Mouse (Mus musculus): Measurements from ENCODE around the gene Lyzl4. TPM values are rescaled to one million over a fixed set of nuclear protein-coding genes. Genes with fewer than 3 reads are reported as not detected.

The Lyzl4 gene
- polyA plus RNA-seq (2016; fragmentation: Nextera tagmentation; extraction: Ambion mirVana): not detected in 2 replicates

DNA sequence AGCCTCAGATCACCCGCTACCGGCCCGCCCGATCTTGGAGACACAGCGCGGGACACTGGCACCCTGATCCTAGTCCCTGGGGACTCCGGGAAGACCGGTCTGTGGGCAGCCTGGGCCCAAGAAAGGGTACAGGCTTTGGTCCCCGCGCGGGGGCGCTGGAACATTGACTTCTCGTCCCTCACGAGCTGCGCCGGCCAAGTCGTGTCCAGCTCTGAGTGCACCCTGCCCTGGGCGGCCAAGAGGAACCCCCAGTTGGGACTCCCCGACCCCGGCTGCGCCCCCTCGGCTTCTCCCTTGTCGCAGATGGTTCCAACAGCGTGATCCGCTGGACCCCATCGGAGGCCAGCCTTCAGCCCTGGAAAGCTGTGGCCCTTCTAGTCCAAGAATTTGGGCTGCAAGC is at the start of gene Lyzl4:
Lyzl4 (minus strand) TSS at position 96 of the 400 bp plus-strand sequence.
- peaks cover 21% of the 10 kb centered on the region for H3K4me1 ChIP-seq
- H3K9ac ChIP-seq: peak within 1 kb of the TSS; percentile 48
- H3K27ac ChIP-seq: no peak within 1 kb of the TSS
- peak; percentile 76; the same call in 1 of the 2 replicates for ATAC-seq (ENCODE audit: low FRiP score, low read depth)
- peaks cover 59% of the 10 kb centered on the region for H3K27me3 ChIP-seq (replicated peaks)
- no peaks in the 10 kb centered on the region for H3K36me3 ChIP-seq
- H3K4me2 ChIP-seq (replicated peaks): peak within 1 kb of the TSS; percentile 88
- H3K4me3 ChIP-seq: peak within 1 kb of the TSS; percentile 45
- no peaks in the 10 kb centered on the region for H3K9me3 ChIP-seq
- WGBS: under 1% methylated on average over 26 of the region's 26 CpGs

DNA sequence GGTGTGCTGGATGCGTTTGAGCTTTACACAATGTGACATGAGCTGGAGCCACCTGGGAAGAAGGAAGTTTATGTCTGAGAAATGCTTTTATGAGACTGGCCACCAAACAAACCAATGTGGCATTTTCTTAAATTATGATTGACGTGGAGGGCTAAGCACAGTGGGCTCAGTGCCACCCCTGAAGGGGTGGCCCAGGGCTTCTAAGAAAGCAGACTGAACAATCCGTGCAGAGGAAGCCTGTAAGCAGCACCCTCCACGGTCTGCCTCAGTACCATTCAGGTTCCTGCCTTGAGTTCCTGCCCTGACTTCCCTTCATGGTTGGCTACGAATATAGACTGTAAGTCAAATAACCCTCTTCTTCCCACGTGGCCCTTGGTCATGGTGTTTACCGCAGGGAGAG is 48.8 kb upstream of the Lyzl4 start:
- no peak for ATAC-seq (ENCODE audit: low FRiP score, low read depth)
- Histone ChIP-seq H3K4me3 (no peak overlapping the region), H3K4me1 (peaks cover 14% of the 10 kb centered on the region), H3K4me2 (replicated peaks) (peak overlapping the region; percentile 17; the same call in 1 of the 2 replicates), H3K9me3 (no peaks in the 10 kb centered on the region), H3K27ac (no peak overlapping the region), H3K27me3 (replicated peaks) (no peaks in the 10 kb centered on the region), H3K36me3 (peaks cover 62% of the 10 kb centered on the region), H3K9ac (no peak overlapping the region)
- 87% methylated on average over 7 of the region's 7 CpGs for WGBS

DNA sequence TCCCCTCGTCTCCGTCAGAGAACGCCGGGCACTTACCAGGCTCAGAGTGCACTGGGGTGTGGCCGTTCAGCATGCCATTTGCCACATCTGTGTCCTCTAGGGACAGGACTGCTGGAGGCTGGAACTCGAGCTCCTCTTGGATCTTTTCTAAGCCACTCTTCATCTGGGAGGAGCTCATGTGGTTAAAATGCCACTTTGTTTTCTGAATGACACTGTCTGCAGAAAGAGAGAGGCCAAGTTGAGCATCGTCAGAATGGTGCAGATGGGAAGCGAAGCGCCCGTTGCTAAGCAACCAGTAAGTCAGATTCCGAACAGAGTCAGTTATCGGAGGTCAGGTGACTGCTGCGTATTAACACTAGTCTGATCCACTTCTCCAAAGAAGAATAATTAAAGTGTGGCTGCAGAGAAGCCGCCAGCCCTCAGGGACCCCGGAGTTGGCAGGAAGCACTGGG is 48.3 kb upstream of the Lyzl4 start:
- Histone ChIP-seq H3K4me3 (no peak overlapping the region), H3K4me2 (replicated peaks) (peak overlapping the region; percentile 17), H3K27ac (peak overlapping the region; percentile 47; the same call in 1 of the 2 replicates), H3K9ac (no peak overlapping the region), H3K27me3 (replicated peaks) (no peaks in the 10 kb centered on the region), H3K36me3 (peaks cover 62% of the 10 kb centered on the region), H3K4me1 (peaks cover 14% of the 10 kb centered on the region), H3K9me3 (no peaks in the 10 kb centered on the region)
- ATAC-seq (ENCODE audit: low FRiP score, low read depth): peak; percentile 80
- WGBS: 46% methylated on average over 15 of the region's 15 CpGs

DNA sequence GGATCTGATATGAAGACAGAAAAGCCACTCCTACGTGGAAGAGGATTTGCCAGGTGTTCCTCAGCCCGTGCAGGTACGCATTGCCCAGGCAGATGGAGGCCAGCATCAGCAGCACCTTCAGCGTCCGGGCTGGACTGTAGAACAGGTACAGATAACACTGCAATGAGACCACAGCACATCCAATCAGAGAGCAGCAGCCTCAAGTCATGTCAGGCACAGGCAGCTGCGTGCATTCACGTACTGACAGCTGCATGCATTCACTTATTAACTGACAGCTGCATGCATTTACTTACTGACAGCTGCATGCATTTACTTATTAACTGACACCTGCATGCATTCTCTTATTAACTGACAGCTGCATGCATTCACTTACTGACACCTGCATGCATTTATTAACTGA is 42.8 kb upstream of the Lyzl4 start:
- Histone ChIP-seq H3K27ac (no peak overlapping the region), H3K4me2 (replicated peaks) (no peak overlapping the region), H3K27me3 (replicated peaks) (no peaks in the 10 kb centered on the region), H3K36me3 (peaks cover 58% of the 10 kb centered on the region), H3K4me3 (no peak overlapping the region), H3K9me3 (no peaks in the 10 kb centered on the region), H3K9ac (no peak overlapping the region), H3K4me1 (0 out of 2 replicates have a peak, but pooled peaks cover under 1% of the 10 kb centered on the region)
- 87% methylated on average over 7 of the region's 7 CpGs for WGBS
- no peak for ATAC-seq (ENCODE audit: low FRiP score, low read depth)

DNA sequence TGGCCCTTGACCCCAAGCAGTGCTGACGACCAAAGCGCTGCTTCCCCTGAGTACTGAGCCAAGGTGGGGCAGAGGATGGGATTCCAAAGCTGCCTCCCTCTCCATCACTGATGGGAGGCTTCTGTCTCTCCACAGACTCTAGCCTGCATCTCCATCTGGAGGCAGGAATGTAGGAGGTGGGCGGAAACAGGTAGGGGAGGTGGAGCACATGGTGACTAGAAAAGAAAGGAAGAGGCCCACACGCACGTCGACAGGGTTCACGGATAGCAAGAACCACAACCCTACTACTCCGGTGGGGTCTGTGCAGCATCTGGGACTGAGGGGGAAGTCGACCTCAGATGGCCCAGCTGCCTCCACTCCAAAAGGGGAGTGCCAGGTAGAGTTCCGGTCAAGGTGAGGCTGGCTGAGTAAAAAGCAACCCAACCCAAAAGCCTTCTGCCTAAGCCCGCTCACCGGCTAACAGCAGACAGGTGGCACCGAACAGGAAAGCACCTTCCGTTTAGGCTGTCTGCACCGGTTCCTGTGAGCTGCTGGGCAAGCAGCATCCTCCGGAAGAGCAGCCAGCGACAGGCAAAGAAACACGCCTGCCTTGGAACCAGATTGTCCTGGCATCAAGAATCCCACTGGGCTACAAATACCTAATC is 40.3 kb upstream of the Lyzl4 start:
- no peak overlapping the region for H3K27ac ChIP-seq
- no peak for ATAC-seq (ENCODE audit: low FRiP score, low read depth)
- H3K27me3 ChIP-seq (replicated peaks): no peaks in the 10 kb centered on the region
- H3K4me1 ChIP-seq: no peaks in the 10 kb centered on the region
- H3K4me3 ChIP-seq: no peak overlapping the region
- H3K9ac ChIP-seq: no peak overlapping the region
- 79% methylated on average over 18 of the region's 18 CpGs for WGBS
- no peak overlapping the region for H3K4me2 ChIP-seq (replicated peaks)
- H3K36me3 ChIP-seq: peaks cover 44% of the 10 kb centered on the region
- no peaks in the 10 kb centered on the region for H3K9me3 ChIP-seq

DNA sequence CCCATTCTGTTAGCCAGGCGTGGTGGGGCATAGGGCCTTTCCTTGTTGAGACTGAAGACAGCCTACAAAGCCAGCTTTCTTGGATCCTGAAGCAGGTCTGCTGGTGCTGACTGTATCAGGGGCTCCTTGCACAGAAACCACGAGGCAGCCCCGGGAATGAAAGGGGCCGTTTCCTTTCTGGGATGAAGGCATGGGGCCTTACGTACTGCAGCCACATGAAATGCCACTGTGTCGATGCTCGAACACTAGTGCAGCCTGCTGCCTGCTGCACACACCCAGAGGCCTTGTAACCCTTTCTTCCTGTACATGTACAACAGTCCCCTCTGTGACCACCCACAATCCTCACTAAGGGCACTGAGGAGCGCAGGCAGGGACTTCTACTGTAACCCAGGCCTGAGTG is 39.3 kb upstream of the Lyzl4 start:
- ATAC-seq (ENCODE audit: low FRiP score, low read depth): no peak
- 78% methylated on average over 8 of the region's 8 CpGs for WGBS
- H3K4me1 ChIP-seq: no peaks in the 10 kb centered on the region

DNA sequence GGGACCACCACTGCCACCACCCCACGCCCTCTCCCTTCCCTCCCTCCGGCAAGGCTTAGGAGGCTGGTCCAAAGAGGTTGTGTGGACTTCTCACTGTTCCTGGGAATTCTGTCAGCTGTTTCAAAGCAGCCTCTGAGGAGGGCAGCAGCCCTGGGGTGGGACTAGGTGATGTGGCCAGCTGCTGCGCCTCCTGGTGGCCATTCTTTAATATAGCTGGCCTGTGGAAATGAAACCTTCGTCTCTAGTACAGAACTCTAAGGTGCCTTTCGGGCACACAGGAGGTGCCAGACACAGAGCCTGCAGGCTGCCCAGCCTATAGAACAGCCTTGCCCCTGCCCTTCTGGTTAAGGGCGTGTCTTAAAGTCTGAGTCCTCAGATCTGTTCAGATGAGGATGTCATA is 37.7 kb upstream of the Lyzl4 start:
- Histone ChIP-seq H3K27me3 (replicated peaks) (no peaks in the 10 kb centered on the region), H3K4me2 (replicated peaks) (no peak overlapping the region), H3K27ac (no peak overlapping the region), H3K4me3 (no peak overlapping the region), H3K4me1 (no peaks in the 10 kb centered on the region), H3K36me3 (peaks cover 23% of the 10 kb centered on the region), H3K9me3 (no peaks in the 10 kb centered on the region), H3K9ac (no peak overlapping the region)
- WGBS: 20% methylated on average over 6 of the region's 6 CpGs
- peak; percentile 58; the same call in 1 of the 2 replicates for ATAC-seq (ENCODE audit: low FRiP score, low read depth)

More for the DNA sequence above, 39.3 kb upstream of the Lyzl4 start:
- Histone ChIP-seq H3K27me3 (replicated peaks) (no peaks in the 10 kb centered on the region), H3K9ac (no peak overlapping the region), H3K4me2 (replicated peaks) (no peak overlapping the region), H3K27ac (no peak overlapping the region), H3K9me3 (no peaks in the 10 kb centered on the region), H3K36me3 (peaks cover 37% of the 10 kb centered on the region), H3K4me3 (no peak overlapping the region)

DNA sequence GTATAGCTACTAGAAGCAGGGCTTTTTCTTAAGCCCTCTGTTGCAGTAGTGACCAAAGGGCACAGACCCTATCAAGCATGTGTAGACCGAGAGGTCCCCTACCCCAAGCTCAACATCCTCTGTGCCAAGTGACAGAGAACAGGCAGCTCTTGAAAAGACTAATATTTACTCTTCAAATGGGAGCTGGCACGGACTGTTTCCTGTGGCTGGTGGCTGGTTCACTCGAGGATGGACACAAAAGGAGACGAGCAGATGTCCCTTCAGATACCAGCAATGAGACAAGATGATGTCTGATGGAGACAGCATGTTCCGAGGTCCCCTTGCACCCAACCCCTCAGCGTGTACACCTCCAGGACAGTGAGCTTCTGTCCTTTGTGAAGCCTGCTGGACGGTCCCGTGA is 35.6 kb upstream of the Lyzl4 start:
- no peaks in the 10 kb centered on the region for H3K27me3 ChIP-seq (replicated peaks)
- H3K9me3 ChIP-seq: no peaks in the 10 kb centered on the region
- no peak overlapping the region for H3K9ac ChIP-seq
- peaks cover 8% of the 10 kb centered on the region for H3K36me3 ChIP-seq
- H3K27ac ChIP-seq: no peak overlapping the region
- no peak overlapping the region for H3K4me2 ChIP-seq (replicated peaks)
- no peak overlapping the region for H3K4me3 ChIP-seq
- no peaks in the 10 kb centered on the region for H3K4me1 ChIP-seq
- no peak for ATAC-seq (ENCODE audit: low FRiP score, low read depth)
- WGBS: 80% methylated on average over 8 of the region's 8 CpGs

DNA sequence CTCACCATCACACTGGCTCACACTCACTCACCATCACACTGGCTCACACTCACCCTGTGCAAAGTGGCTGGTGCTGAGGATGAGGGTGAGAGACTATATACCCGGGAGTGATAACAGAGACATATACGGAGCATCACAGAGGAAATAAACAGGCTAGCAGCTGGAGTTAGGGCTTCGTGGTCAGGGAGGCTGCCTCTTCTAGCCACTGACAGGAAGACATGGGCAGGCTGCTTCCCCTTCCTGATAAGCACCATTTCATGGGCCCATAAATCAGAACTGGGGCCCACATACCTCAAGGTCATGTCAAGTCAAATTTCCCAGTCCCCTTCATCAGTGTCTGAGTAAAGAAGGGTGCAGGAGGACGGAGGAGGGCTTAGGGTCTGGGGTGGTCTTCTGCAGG is 35.2 kb upstream of the Lyzl4 start:
- ATAC-seq (ENCODE audit: low FRiP score, low read depth): no peak
- Histone ChIP-seq H3K27me3 (replicated peaks) (no peaks in the 10 kb centered on the region), H3K27ac (no peak overlapping the region), H3K9ac (no peak overlapping the region), H3K4me3 (no peak overlapping the region), H3K36me3 (peaks cover 4% of the 10 kb centered on the region), H3K9me3 (no peaks in the 10 kb centered on the region), H3K4me2 (replicated peaks) (no peak overlapping the region), H3K4me1 (no peaks in the 10 kb centered on the region)
- WGBS: 74% methylated on average over 4 of the region's 4 CpGs

DNA sequence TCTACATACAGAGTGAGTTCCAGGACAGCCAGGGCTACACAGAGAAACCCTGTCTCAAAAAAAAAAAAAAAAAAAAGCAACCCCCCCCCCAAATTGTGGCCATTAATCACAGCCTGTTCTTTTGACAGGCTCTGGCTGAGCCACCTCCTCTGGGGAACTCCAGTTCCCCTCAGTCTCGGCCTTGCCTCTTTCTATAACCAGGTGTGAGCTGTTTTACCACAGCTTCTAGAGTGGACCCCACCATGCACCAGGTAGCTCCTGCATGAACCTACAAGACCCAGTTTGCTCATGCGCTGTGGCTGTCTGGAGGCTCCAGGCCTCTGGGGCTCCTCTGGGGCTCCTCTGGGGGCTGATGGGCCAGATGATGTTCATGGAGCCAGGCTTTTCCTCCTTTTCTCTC is 33.7 kb upstream of the Lyzl4 start:
- WGBS: 78% methylated on average over 2 of the region's 2 CpGs
- Histone ChIP-seq H3K9me3 (no peaks in the 10 kb centered on the region), H3K4me1 (0 out of 2 replicates have a peak, but pooled peaks cover 2% of the 10 kb centered on the region), H3K9ac (no peak overlapping the region), H3K4me2 (replicated peaks) (no peak overlapping the region), H3K36me3 (no peaks in the 10 kb centered on the region), H3K4me3 (no peak overlapping the region), H3K27me3 (replicated peaks) (peaks cover 3% of the 10 kb centered on the region; the same call in 1 of the 2 replicates), H3K27ac (no peak overlapping the region)
- no peak for ATAC-seq (ENCODE audit: low FRiP score, low read depth)

DNA sequence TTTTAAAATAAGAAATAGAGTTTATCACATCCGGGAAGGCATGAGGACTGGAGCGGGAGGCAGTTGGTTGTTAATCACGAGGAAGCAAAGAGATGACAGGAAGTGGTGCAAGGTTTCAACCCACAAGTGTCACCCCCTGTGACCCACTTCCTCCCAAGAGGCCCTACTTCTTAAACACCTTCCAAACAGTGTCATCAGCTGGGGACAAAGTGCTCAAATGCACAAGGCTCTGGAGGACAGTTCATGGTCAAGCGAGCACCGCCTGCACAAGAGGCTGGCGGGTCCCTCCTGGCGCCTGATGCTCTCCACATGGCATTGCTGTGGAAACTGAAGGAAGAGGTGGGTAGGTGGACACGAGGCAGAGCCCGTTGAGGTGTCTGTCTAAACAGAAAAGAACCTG is 33.1 kb upstream of the Lyzl4 start:
- Histone ChIP-seq H3K27ac (no peak overlapping the region), H3K4me1 (peaks cover 7% of the 10 kb centered on the region), H3K9me3 (no peaks in the 10 kb centered on the region), H3K27me3 (replicated peaks) (peaks cover 9% of the 10 kb centered on the region; the same call in 1 of the 2 replicates), H3K4me3 (no peak overlapping the region), H3K4me2 (replicated peaks) (no peak overlapping the region), H3K36me3 (no peaks in the 10 kb centered on the region), H3K9ac (no peak overlapping the region)
- 83% methylated on average over 9 of the region's 9 CpGs for WGBS
- no peak for ATAC-seq (ENCODE audit: low FRiP score, low read depth)

DNA sequence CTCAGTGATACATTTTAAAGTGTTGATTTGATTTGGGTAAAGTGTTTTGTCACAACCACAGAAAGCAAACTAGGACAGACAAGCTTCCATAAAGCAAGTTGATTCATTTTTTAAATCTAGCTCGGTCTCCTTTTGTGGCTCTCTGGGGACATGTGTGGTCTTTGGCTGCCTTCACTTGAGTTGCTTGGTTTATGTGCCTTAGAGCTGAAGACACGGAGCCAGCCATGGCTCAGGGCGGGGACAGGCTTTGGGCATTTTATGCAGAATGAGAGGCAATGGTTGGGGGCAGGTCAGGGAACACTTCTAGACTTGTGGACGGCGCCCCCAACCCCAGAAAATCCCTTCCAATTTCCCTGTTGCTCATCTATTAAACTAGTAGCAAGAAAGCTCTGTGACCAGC is 31.8 kb upstream of the Lyzl4 start:
- 86% methylated on average over 5 of the region's 5 CpGs for WGBS
- no peak for ATAC-seq (ENCODE audit: low FRiP score, low read depth)
- Histone ChIP-seq H3K4me1 (peaks cover 17% of the 10 kb centered on the region), H3K27me3 (replicated peaks) (peaks cover 21% of the 10 kb centered on the region), H3K27ac (no peak overlapping the region), H3K4me3 (no peak overlapping the region), H3K9ac (no peak overlapping the region), H3K36me3 (no peaks in the 10 kb centered on the region), H3K4me2 (replicated peaks) (no peak overlapping the region), H3K9me3 (no peaks in the 10 kb centered on the region)

DNA sequence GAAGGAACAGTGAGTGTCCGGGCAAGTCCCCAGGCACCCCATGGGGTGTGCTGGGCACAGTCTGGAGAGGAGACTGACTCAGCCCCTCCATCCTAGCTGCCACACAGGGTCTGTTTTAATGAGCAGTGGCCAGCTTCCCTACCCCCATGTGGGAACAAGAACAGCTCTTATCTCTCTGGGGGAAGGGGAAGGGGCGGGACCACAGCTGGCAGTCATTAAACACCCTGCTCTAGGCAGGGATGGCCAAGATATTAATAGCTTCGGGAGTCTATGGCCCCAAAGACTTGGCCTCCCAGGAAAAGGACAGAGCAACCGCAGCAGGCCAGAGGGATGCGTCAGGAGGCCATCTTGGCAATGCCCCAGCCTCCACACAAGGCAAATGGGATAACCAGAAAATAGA is 30.4 kb upstream of the Lyzl4 start:
- Histone ChIP-seq H3K9me3 (no peaks in the 10 kb centered on the region), H3K36me3 (no peaks in the 10 kb centered on the region), H3K27ac (no peak overlapping the region), H3K27me3 (replicated peaks) (peaks cover 33% of the 10 kb centered on the region), H3K9ac (no peak overlapping the region), H3K4me1 (peaks cover 17% of the 10 kb centered on the region), H3K4me3 (no peak overlapping the region), H3K4me2 (replicated peaks) (no peak overlapping the region)
- no peak for ATAC-seq (ENCODE audit: low FRiP score, low read depth)
- WGBS: 67% methylated on average over 5 of the region's 5 CpGs

All from neural tube, embryonic 12.5 days (tissue).